Mouse (Mus musculus) testis, adult 2 months (tissue): Measurements from ENCODE around the gene Gramd1b. TPM values are rescaled to one million over a fixed set of nuclear protein-coding genes. Genes with fewer than 3 reads are reported as not detected.

Experiments used
- H3K27ac ChIP-seq: fragments of 200-500 bp; 2 replicates; pipeline ENCODE4 v1.5.1; 2012; ENCODE audit warnings: low read depth, low read length; ENCODE audit not compliant: control insufficient read depth, insufficient read depth
- H3K27me3 ChIP-seq: fragments of 200-500 bp; 2 replicates; pipeline ENCODE4 v1.6.1; 2012; ENCODE audit warnings: mild to moderate bottlenecking, low read length, moderate library complexity; ENCODE audit not compliant: control insufficient read depth, insufficient read depth
- H3K36me3 ChIP-seq: fragments of 200-500 bp; 2 replicates; pipeline ENCODE4 v1.6.1; 2012; ENCODE audit warnings: mild to moderate bottlenecking, low read length; ENCODE audit not compliant: control insufficient read depth, insufficient read depth
- H3K4me1 ChIP-seq: fragments of 200-500 bp; 2 replicates; pipeline ENCODE4 v1.6.1; 2012; ENCODE audit warnings: low read length; ENCODE audit not compliant: control insufficient read depth, insufficient read depth
- H3K4me3 ChIP-seq: fragments of 200-500 bp; 2 replicates; pipeline ENCODE4 v1.5.1; 2012; ENCODE audit warnings: low read depth, mild to moderate bottlenecking, low read length, moderate library complexity, mixed read lengths; ENCODE audit not compliant: control insufficient read depth
- CTCF ChIP-seq: fragments of 200-500 bp; IDR thresholded peaks from 2 replicates; pipeline ENCODE4 v1.5.1; 2012; ENCODE audit warnings: low read depth, mild to moderate bottlenecking, inconsistent platforms, low read length, moderate library complexity; ENCODE audit not compliant: control insufficient read depth, insufficient read depth, insufficient replicate concordance
- POLR2A ChIP-seq: fragments of 200-500 bp; IDR thresholded peaks from 2 replicates; pipeline ENCODE4 v1.6.1; 2012; ENCODE audit warnings: low read depth, mild to moderate bottlenecking, inconsistent platforms, low read length, moderate library complexity; ENCODE audit not compliant: control insufficient read depth
- polyA plus RNA-seq: library from polyadenylated mRNA; depleted of rRNA; stranded (reverse); fragments of >200 nt; gene quantifications from 2 replicates; pipeline ENCODE4 v1.2.3, GENCODE M21; 2012

The Gramd1b gene
- polyA plus RNA-seq, 1 experiment, result 143 TPM

DNA sequence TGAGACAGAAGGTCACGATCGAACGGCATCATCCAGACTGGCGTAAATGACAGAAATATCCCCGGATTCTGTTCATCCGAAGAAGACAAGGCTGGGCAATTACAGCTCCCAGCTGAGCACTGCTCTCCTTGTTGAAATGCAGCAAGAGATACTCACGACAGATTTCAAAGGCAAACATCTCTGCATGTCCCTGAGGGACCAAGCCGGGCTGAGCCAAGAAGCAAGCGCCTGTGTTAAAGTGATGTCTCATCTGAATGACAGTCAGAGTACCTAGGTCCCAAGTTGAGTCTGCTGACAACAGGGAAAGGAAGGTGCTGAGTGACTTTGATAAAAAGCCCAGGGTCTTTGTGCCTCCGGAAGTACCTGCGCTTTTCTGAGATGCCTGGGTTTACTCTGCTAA is 157.1 kb downstream of the Gramd1b start:
- TF ChIP-seq POLR2A (no peak), CTCF (no peak)
- no peak overlapping the region for H3K27ac ChIP-seq
- H3K4me3 ChIP-seq, result no peak overlapping the region
- no peaks in the 10 kb centered on the region for H3K36me3 ChIP-seq
- H3K27me3 ChIP-seq, result no peaks in the 10 kb centered on the region
- H3K4me1 ChIP-seq, result no peaks in the 10 kb centered on the region; the same call in 1 of the 2 replicates

DNA sequence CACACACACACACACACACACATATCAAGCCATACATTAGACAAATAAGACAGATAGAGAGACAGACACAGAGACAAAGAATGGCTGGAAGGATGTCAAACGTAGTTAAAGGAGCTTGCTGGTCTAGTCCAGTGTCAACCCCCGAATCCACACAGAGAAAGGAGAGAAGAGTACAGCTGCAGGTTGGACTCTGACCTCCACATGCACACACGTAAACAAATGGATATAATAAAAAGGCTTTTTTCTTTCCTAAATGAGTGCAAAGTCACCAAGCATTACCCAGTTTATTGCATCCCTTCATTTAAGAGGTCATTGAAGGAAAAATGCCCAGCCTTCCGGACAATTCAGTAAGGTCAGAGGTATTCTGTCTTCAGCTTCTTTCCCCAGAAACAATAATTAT is 161.0 kb downstream of the Gramd1b start:
- Histone ChIP-seq H3K27me3 (no peaks in the 10 kb centered on the region), H3K4me3 (no peak overlapping the region), H3K4me1 (no peaks in the 10 kb centered on the region), H3K27ac (no peak overlapping the region), H3K36me3 (no peaks in the 10 kb centered on the region)
- TF ChIP-seq CTCF (no peak), POLR2A (no peak)

DNA sequence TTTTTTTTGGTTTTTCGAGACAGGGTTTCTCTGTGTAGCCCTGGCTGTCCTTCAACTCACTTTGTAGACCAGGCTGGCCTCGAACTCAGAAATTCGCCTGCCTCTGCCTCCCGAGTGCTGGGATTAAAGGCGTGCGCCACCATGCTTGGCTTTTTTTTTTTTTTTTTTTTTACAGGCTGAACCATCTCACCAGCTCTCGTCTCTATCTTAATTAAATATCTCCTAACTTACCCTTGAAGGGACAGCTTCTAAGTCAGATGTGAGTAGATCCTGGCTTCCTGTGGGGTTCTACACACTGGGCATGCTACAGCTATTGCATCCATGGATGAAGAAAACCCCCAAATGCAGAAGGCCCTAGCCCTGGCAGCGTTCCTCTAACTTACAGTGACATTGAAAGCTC is 164.4 kb downstream of the Gramd1b start:
- Histone ChIP-seq H3K4me3 (no peak overlapping the region), H3K4me1 (no peaks in the 10 kb centered on the region), H3K27ac (no peak overlapping the region), H3K36me3 (no peaks in the 10 kb centered on the region), H3K27me3 (no peaks in the 10 kb centered on the region)
- no peak for TF ChIP-seq CTCF

DNA sequence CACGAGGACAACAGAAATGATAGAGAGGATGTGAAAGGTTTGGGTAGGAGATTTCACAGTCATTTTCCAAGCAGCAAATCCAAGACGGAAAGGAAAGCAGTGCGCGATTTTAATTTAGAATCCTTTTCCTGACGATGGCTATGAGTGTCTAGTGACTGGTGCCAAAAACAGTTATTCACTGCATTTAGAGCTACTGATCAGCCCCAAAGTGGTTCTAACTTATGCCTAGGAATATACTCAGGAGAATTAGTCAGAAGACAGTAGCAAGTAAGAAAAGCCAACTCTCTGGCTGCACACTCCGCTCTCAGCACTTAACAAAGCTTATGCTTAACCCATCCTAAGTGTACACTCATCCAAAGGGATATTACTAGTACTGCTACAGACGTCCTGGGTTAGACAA is 166.9 kb downstream of the Gramd1b start:
- H3K36me3 ChIP-seq, result no peaks in the 10 kb centered on the region
- no peak overlapping the region for H3K4me3 ChIP-seq
- H3K27ac ChIP-seq, result no peak overlapping the region
- H3K27me3 ChIP-seq, result no peaks in the 10 kb centered on the region
- TF ChIP-seq POLR2A (no peak), CTCF (no peak)
- no peaks in the 10 kb centered on the region for H3K4me1 ChIP-seq

DNA sequence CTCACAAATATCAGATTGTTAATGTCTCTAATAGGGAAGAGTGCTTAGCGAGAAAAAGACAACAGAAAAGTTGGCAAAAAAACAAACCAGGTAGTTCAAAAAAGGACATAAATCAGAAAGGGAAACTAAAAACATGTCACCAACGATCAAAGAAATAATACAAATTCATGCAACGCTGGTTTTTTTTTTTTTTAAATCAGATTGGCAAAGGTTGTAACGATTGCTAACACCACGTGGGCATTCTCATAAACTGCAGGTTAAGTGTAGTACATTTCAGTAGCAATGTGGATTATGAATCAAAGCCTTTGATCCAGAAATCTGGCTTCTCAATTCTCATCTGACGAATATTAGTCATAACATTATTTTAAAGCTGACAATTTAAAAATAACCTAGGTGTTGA is 169.2 kb downstream of the Gramd1b start:
- no peak for TF ChIP-seq CTCF
- TF ChIP-seq POLR2A, result no peak
- Histone ChIP-seq H3K27me3 (no peaks in the 10 kb centered on the region), H3K27ac (no peak overlapping the region), H3K4me3 (no peak overlapping the region), H3K4me1 (no peaks in the 10 kb centered on the region; the same call in 1 of the 2 replicates), H3K36me3 (no peaks in the 10 kb centered on the region)

DNA sequence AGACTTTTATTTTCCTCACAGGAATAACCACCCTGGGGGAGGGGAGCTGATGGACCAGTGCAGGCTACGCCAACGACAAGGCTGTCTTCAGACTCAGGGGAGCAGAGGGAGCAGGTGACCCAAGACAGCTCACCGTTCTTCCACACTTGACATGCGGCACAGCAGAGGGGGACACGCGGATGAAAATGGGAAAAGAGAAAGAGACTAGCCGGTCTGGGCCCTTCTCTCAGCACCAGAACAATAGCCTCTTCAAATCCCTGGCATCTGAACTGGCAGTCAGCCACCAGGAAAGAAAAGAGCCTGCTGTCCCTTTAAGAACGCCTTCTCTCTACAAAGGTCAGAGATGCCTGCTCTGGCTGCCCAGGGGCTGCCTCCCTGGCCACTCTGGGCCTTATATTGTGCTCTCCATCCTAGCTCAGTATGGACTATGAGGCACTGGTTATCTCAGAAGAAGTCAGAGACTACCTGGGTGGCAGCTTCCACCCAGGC is 172.7 kb downstream of the Gramd1b start:
- Histone ChIP-seq H3K36me3 (no peaks in the 10 kb centered on the region), H3K27ac (no peak overlapping the region), H3K4me3 (no peak overlapping the region), H3K4me1 (no peaks in the 10 kb centered on the region; the same call in 1 of the 2 replicates), H3K27me3 (no peaks in the 10 kb centered on the region)
- no peak for TF ChIP-seq CTCF
- TF ChIP-seq POLR2A, result no peak

DNA sequence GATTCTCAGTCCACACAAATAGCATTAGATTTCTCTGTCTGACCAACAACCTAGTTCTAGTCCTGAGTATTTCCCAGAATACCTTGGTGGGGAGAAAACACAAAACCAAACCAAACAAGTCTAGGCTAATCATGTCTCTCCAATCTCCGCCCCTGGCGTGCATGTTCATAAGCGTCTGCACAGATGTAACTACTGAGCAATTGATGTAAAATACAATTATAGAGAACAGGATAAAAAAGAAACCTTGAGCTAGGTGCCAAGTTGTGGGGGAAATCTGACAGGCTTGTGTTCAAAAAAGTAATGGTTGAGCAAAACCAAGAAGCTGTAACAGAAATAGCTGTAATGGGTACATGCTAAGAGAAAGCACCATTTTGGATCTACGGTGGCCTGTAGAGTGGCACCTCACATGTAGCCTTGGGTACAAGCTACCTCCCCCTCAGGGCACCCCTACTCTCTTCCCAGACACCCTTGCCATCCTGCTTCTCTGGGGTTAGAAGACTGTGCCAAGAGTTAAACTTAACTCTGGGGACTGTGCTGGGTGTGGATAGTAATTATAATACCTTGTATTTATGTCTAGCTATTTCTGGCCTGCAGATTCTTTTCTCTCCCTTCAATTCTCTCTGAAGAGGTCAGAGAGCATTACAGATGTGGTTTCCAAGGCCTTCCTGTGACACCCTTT is 174.3 kb downstream of the Gramd1b start:
- no peak for TF ChIP-seq POLR2A
- TF ChIP-seq CTCF, result no peak
- no peaks in the 10 kb centered on the region; the same call in 1 of the 2 replicates for H3K4me1 ChIP-seq

More for the DNA sequence above, 174.3 kb downstream of the Gramd1b start:
- Histone ChIP-seq H3K27me3 (no peaks in the 10 kb centered on the region), H3K4me3 (no peak overlapping the region), H3K36me3 (no peaks in the 10 kb centered on the region), H3K27ac (no peak overlapping the region)
